Mouse (Mus musculus): ENCODE results near the gene Ifne.

Gene Ifne

GRCm38 (mm10) chr4:88880101-88880500 lies at the start of gene Ifne:
Ifne (minus strand) TSS chr4:88880201.
- no peak for DNase-seq

- DNase-seq = no peak
These were observed 48.5 kb upstream of the Ifne start for GRCm38 (mm10) chr4:88928341-88929102.

GRCm38 (mm10) chr4:88927850-88928249 lies 47.8 kb upstream of the Ifne start:
- DNase-seq = no peak

GRCm38 (mm10) chr4:88926637-88927036 lies 46.6 kb upstream of the Ifne start:
- peak; percentile 32 to 33 for DNase-seq

GRCm38 (mm10) chr4:88926082-88926481 lies 46.1 kb upstream of the Ifne start:
- no peak for DNase-seq

GRCm38 (mm10) chr4:88925456-88925855 lies 45.5 kb upstream of the Ifne start:
- no peak for DNase-seq

DNA sequence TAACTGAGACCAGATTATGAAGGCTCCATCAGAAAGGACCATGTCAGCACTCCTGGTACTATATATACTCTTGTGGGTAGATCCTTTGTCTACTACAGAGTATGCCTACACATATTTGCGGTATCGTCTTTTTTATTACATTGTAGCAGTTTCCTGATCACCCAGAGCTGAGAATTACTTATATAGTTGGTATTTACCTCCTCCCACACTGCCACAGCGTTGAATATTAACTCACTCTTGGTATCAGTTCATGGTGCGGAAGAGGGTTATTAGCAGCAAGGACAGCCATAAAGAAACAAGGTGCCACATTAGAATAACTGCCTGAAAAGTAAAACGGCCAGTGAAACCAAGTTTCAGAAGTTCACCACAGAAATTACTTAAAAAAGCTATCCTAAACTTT lies 41.3 kb upstream of the Ifne start:
- DNase-seq = no peak

GRCm38 (mm10) chr4:88917770-88918460 lies 37.9 kb upstream of the Ifne start:
- DNase-seq = no peak

DNA sequence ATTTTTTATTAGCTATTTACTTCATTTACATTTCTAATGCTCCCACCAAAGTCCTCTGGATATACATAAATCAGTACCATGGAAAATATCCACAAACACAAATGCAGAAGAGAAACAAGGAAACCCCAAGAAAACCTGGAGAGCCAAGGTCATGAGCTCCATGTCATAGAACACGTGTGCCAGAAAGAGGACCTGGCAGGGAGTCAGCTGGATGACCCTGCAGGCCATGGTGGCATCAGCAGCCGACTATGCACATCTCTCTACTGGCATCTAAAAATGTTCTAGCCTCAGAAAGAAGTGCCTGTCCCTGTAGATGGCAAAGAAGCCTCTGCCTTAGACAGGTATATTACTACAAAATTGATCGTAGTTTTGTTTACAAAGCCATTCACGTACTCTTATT lies 36.3 kb upstream of the Ifne start:
- no peak for DNase-seq

- DNase-seq = no peak
These were observed 34.0 kb upstream of the Ifne start for GRCm38 (mm10) chr4:88913984-88914383.

GRCm38 (mm10) chr4:88912882-88913281 lies 32.9 kb upstream of the Ifne start:
- DNase-seq = no peak

DNA sequence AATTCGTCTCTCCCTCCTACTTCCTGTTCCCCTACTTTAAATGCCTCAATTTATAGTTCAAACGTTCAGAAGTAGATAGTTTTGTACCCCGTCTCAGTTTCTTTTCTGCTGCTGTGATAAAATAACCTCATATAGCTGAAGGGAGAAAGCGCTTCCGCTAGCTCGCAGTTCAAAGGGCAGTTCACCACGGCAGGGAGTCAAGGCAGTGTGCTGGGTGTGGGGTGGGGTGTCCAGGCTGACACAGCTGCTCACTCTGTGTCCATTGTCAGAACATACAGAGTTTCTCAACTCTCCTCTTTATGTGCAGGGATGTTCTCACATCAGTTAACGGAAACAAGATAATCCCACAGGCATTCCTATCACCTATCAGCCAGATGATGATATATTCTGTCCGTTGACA lies 32.2 kb upstream of the Ifne start:
- DNase-seq = no peak

GRCm38 (mm10) chr4:88909600-88910534 lies 29.9 kb upstream of the Ifne start:
- no peak for DNase-seq

- no peak for DNase-seq
These were observed 13.3 kb upstream of the Ifne start for GRCm38 (mm10) chr4:88893201-88893754.

DNA sequence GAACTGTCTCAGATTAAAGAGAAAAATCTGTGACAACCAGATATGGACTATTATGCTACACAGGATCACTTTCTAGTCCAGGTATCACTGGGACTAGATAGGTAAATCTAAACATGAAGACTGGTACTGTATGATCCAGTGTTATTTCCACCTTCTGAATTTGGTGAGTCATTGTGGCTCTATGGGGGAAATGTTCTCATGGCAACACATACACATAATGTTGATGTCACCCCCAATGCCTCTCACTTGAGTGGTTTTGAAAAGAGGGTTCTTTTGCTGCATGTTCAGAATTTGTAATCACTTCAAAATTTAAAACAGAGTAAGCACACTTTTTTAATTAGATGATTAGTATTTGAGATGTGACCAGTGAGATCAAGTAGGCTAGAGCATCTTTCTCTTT lies 8.2 kb upstream of the Ifne start:
- DNase-seq = no peak

- DNase-seq = no peak
These were observed 1.2 kb downstream of the Ifne start for GRCm38 (mm10) chr4:88878772-88879171.

DNA sequence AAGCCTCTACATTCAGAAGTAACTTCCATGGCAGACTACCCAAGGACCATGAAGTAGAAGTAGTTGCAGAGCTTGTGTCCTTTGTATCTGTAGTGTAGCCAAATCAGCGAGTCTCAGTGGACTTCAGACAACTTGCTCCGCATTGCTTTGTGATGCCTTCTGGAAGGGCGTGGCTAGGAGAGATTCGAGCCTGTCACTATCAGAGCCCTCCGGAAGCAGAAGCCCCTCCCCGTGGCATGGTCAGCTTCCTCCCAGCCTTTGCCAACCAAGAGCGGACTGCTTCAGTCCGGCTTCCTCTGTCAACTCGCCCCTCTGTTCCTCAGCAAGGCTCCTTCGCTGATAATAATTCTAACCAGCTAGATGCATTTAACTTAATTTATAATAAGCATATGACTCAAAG lies 1.8 kb downstream of the Ifne start:
- peak; percentile 27 to 31 for DNase-seq

DNA sequence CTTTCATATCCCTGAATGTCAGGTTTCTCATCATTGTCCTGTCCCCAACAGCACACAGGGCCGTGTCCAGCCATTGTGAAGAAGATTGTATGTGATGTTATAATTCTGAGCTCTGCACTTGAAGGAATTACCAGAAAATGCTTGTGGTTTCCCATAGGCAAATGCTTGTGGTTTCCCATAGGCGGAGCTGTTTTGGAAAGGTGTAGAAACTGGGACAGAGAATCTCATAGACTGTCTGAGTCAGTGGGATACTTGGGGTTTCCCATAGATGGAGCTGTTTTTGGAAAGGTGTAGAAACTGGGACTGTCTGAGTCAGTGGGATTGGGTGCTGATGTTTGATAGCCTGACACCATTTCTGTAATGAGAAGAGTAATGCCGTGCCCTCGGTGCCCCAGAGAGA lies 3.5 kb downstream of the Ifne start:
- no peak for DNase-seq

DNA sequence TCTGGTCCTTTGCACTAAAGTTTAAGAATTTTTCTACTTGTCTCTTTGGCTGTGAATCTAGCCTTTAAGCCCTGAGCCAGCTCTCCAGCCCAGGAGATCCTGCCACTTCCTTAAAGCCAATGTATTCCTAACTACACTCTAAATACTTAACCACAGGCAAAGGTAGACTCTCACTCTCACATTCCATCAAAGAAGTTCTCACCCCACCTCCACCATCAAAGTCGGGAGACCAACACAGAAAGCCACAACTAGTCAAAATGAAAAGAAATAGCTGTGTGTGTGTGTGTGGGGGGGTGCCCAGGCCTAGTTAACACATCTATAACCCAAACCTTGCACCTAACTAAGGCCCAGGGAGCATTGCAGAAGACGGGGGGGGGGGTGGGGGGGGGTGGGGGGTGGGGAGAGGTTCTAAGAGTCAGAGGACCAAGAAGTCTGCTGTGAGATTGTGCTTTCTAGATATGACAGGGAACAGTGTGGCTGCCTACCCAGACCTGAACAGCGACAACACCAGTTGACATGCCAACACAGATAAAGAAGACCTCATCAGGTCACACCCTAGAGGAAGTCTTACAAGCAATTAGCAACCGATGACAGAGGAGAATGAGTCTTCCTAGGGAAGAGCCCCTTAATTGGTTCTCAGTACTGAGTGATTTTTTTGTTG lies 4.4 kb downstream of the Ifne start:
- DNase-seq = no peak

DNA sequence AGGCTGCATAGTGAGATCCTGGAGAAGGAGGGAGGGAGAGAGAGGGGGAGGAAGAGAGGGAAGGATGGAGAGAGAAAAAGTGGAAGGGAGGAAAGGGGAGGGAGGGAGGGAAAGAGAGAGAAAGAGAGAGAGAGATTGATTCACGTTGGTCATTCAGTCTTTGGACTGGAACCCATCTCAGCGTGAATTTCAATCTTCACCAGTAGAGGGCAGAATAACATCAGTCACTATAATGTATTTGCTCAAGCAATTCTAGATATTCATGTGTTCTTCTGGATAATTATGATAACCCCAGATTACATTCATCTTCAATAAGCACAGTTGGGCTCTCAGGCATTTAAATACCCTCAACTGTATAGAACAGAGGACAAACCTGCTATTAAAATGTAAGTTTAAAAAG lies 7.3 kb downstream of the Ifne start:
- DNase-seq = peak in 1 of 2 experiments; percentile 9

- peak; percentile 32 to 41 for DNase-seq
These were observed 11.8 kb downstream of the Ifne start for GRCm38 (mm10) chr4:88867926-88868911.
